Mouse (Mus musculus): ENCODE results near the gene Egfl6. TPM values are rescaled to one million over a fixed set of nuclear protein-coding genes. Genes with fewer than 3 reads are reported as not detected.

The Egfl6 gene
- 8.6 and 9.8 TPM in 2 replicates for polyA plus RNA-seq (2014; fragmentation: Nextera tagmentation; extraction: Ambion mirVana)

DNA sequence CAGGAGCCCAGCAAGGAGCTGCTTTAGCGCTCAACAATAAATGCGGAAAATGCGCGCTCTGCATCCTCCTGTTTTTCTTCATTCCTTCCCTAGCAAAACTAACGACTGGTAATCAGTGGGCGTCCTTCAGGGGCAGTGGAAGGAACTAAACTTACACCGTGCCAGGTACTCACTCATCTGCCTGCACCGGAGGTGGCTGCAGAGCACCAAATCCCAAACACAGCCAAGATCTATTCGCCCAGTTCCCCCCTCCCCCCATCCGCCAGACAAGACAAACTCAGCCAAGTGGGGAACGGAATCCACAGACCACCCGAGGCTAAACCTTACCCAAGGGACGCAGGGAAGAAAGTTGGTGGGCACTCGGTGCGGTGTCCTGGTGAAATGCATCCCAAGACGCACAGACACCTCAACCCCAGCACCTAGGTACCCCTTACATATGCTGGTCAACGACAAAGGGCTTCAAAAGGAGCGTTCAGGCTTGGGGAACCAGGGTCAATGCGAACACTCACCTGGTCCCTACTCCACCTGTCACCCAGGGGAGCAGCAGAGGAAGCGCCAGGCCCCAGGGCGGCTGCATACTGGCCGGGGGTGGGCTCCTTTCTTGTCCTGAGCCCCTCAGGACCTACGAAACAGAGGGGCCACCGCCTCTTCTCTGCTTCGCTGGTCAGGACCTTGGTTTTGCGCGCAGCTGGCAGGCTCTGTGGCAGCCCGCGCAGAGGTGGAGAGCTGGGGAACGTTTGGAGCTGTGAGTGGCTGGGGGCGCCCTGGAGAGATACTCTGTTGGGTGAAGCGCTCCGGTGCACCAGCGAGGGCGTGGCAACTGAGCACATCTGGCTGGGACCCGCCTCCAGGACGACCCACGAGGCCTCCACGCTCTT is at the start of gene Egfl6:
TSS of gene Egfl6 (minus strand) at position 774 of the 878 bp plus-strand sequence.
- peak within 1 kb of the TSS; percentile 57 for H3K4me2 ChIP-seq (ENCODE audit: low read depth)
- H3K9ac ChIP-seq (ENCODE audit: low read length), result peak within 1 kb of the TSS; percentile 37
- peaks cover 11% of the 10 kb centered on the region for H3K27me3 ChIP-seq (ENCODE audit: control insufficient read depth, insufficient read depth, low read length)
- no peaks in the 10 kb centered on the region for H3K9me3 ChIP-seq (ENCODE audit: control insufficient read depth, low read length)
- peak within 1 kb of the TSS; percentile 31 for H3K4me3 ChIP-seq (ENCODE audit: low read depth, low read length)
- no peak for ATAC-seq (ENCODE audit: insufficient read depth, low FRiP score, low TSS enrichment)
- no peaks in the 10 kb centered on the region for H3K4me1 ChIP-seq (ENCODE audit: control insufficient read depth, insufficient read depth, low read length)
- 20% methylated on average over 37 of the region's 39 CpGs for WGBS
- H3K27ac ChIP-seq (ENCODE audit: low read depth, low read length), result no peak within 1 kb of the TSS
- H3K36me3 ChIP-seq (ENCODE audit: control insufficient read depth, insufficient read depth, low read length), result no peaks in the 10 kb centered on the region
- peak; percentile 17 for DNase-seq (ENCODE audit: low spot score)

DNA sequence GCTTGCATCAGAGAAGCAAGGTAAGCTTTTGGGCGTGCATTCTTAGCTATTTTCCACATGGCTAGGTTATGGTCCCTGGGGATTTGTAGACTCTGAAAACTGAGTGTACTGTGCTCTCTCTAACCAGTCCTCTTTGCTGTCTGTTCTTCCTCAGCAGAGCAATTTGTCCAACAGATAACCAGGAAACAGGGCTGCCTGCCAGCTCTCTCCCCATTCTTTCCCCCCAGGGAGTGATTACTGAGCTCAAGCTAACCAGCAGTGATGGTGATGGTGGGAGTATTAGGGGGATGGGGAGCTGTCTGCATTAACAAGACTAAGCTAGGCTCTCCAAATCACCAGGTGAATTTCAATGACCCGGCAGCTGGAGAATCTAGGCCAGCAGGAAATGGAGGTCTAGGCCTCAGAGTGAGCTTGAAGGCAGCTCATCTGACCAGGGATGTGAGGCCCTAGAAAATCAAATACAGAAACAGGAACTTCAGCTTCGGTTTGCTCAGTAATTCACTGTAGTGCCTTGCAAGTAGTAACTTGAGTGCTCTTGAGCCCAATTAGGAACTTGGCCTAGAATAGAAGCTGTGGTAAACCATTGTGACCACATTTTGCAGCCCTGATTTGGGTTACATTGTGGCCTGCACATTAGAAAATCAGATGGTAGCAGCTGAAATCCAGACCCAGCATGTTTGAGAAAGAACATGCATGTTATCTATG is 41.5 kb upstream of the Egfl6 start:
- Histone ChIP-seq H3K4me2 (ENCODE audit: low read depth) (no peak overlapping the region), H3K27me3 (ENCODE audit: control insufficient read depth, insufficient read depth, low read length) (no peaks in the 10 kb centered on the region), H3K4me3 (ENCODE audit: low read depth, low read length) (no peak overlapping the region), H3K36me3 (ENCODE audit: control insufficient read depth, insufficient read depth, low read length) (no peaks in the 10 kb centered on the region), H3K9ac (ENCODE audit: low read length) (no peak overlapping the region), H3K4me1 (ENCODE audit: control insufficient read depth, insufficient read depth, low read length) (no peaks in the 10 kb centered on the region), H3K9me3 (ENCODE audit: control insufficient read depth, low read length) (no peaks in the 10 kb centered on the region), H3K27ac (ENCODE audit: low read depth, low read length) (no peak overlapping the region)
- DNase-seq (ENCODE audit: low spot score), result no peak
- 65% methylated on average over 3 of the region's 3 CpGs for WGBS
- ATAC-seq (ENCODE audit: insufficient read depth, low FRiP score, low TSS enrichment), result no peak

DNA sequence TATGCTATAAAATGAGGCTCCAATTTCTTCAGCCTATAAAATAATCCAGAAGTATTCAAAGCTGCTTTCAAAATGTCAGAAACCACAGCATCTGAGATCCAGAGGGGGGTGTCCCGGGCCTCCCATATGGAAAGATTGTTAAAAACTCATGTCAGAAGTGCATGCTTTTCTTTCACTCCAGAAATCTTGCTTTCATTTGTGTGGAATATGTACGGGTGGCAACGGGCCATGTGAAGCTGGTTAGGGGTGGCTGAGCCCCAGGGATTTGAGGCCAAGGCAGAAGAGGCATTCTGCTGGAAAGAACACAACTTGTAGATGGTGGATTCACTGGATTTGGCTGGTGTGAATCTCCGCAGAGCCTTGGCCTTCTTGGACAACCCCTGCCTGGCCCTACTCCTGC is 40.7 kb upstream of the Egfl6 start:
- ATAC-seq (ENCODE audit: insufficient read depth, low FRiP score, low TSS enrichment), result no peak
- Histone ChIP-seq H3K4me3 (ENCODE audit: low read depth, low read length) (no peak overlapping the region), H3K9ac (ENCODE audit: low read length) (no peak overlapping the region), H3K9me3 (ENCODE audit: control insufficient read depth, low read length) (no peaks in the 10 kb centered on the region), H3K27me3 (ENCODE audit: control insufficient read depth, insufficient read depth, low read length) (peaks cover 2% of the 10 kb centered on the region; the same call in 1 of the 2 replicates), H3K36me3 (ENCODE audit: control insufficient read depth, insufficient read depth, low read length) (no peaks in the 10 kb centered on the region), H3K27ac (ENCODE audit: low read depth, low read length) (no peak overlapping the region), H3K4me1 (ENCODE audit: control insufficient read depth, insufficient read depth, low read length) (no peaks in the 10 kb centered on the region), H3K4me2 (ENCODE audit: low read depth) (no peak overlapping the region)
- no peak for DNase-seq (ENCODE audit: low spot score)
- 86% methylated on average over 4 of the region's 4 CpGs for WGBS

DNA sequence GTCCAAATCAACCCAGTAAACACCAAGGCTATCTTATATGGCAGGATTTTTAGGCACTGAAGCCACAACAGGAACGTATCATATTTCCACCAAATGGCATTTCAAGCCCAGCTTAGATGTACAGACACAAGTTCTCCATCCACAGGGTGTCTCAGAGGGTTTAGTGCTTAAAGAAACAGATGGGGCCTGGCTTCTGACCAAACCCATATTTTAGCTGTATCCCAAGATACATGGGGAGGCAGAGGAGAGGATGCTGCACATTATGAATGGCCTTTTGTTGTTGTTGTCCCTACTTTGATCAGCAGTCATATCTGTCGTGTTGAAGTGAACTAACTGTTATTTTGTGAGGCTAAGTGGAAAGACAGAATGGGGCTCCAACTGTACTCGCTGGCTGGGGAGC is 37.7 kb upstream of the Egfl6 start:
- Histone ChIP-seq H3K4me1 (ENCODE audit: control insufficient read depth, insufficient read depth, low read length) (no peaks in the 10 kb centered on the region), H3K4me2 (ENCODE audit: low read depth) (no peak overlapping the region), H3K9ac (ENCODE audit: low read length) (no peak overlapping the region), H3K27ac (ENCODE audit: low read depth, low read length) (no peak overlapping the region), H3K27me3 (ENCODE audit: control insufficient read depth, insufficient read depth, low read length) (peaks cover 5% of the 10 kb centered on the region; the same call in 1 of the 2 replicates), H3K36me3 (ENCODE audit: control insufficient read depth, insufficient read depth, low read length) (no peaks in the 10 kb centered on the region), H3K9me3 (ENCODE audit: control insufficient read depth, low read length) (no peaks in the 10 kb centered on the region), H3K4me3 (ENCODE audit: low read depth, low read length) (no peak overlapping the region)
- 70% methylated on average over 3 of the region's 3 CpGs for WGBS
- ATAC-seq (ENCODE audit: insufficient read depth, low FRiP score, low TSS enrichment), result no peak
- no peak for DNase-seq (ENCODE audit: low spot score)

DNA sequence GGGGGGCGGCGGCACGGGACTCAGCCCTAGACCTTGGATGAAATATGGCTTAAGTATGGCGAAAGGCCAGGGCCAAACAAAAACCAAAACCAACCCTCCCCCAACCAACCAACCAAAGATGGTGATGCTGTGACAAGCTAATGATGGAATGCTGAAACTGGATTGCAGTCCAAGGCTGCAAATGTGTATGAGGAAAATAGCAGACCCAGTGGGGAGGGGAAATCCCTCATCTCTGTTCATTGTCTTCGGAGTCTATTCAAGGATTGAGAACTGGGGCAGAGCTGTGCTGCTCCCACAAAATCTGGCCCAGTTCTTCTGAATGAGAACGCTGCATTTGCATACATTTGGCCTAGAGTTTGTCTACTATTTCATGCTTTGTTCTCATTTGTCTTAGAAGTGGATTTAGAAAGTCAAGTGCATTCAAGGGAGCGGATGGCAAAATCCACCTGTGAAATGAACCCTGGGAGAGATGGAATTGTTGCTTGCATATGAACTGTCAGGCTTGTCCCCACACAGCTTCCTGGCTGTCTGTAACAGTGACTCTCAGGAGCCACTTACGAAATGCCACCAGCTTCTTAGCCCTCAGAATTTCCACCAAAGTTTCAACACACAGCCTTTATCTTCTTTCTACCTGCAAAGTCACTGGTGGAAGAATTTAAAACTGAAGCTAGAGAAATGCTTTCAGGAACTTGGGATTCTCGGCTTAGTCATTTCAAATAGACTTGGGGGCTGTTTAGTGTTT is 36.2 kb upstream of the Egfl6 start:
- Histone ChIP-seq H3K4me3 (ENCODE audit: low read depth, low read length) (no peak overlapping the region), H3K9ac (ENCODE audit: low read length) (no peak overlapping the region), H3K4me1 (ENCODE audit: control insufficient read depth, insufficient read depth, low read length) (no peaks in the 10 kb centered on the region), H3K4me2 (ENCODE audit: low read depth) (no peak overlapping the region), H3K9me3 (ENCODE audit: control insufficient read depth, low read length) (no peaks in the 10 kb centered on the region), H3K36me3 (ENCODE audit: control insufficient read depth, insufficient read depth, low read length) (no peaks in the 10 kb centered on the region), H3K27me3 (ENCODE audit: control insufficient read depth, insufficient read depth, low read length) (peaks cover 5% of the 10 kb centered on the region; the same call in 1 of the 2 replicates), H3K27ac (ENCODE audit: low read depth, low read length) (0 out of 2 replicates have a peak overlapping the region, but pooled peaks have one; percentile 39)
- DNase-seq (ENCODE audit: low spot score) (no peak), ATAC-seq (ENCODE audit: insufficient read depth, low FRiP score, low TSS enrichment) (peak; percentile 71)
- 57% methylated on average over 9 of the region's 9 CpGs for WGBS

DNA sequence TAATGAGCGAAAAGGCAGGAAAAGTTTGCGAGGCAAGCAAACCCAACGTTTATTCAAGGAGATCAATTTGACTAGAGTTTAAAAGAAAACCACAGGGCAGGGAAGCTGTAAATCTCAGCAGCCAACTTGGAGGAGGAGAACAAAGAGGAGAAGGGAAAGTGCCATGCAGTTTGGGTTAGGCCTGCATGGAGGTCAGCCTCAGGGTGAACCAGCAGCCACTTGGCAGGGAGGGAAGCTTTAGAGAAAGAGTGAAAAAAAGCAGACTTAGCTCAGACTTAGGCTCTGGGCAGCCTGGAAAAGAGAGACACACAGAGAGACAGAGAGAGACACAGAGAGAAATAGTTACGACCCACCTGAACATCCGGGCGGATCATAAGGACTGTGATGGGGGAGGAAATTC is 35.4 kb upstream of the Egfl6 start:
- ATAC-seq (ENCODE audit: insufficient read depth, low FRiP score, low TSS enrichment) (peak; percentile 58; the same call in 1 of the 2 replicates), DNase-seq (ENCODE audit: low spot score) (no peak)
- 60% methylated on average over 6 of the region's 6 CpGs for WGBS
- H3K4me1 ChIP-seq (ENCODE audit: control insufficient read depth, insufficient read depth, low read length), result no peaks in the 10 kb centered on the region
- H3K27me3 ChIP-seq (ENCODE audit: control insufficient read depth, insufficient read depth, low read length), result peaks cover 5% of the 10 kb centered on the region; the same call in 1 of the 2 replicates
- H3K9me3 ChIP-seq (ENCODE audit: control insufficient read depth, low read length), result no peaks in the 10 kb centered on the region
- H3K36me3 ChIP-seq (ENCODE audit: control insufficient read depth, insufficient read depth, low read length), result no peaks in the 10 kb centered on the region
- H3K27ac ChIP-seq (ENCODE audit: low read depth, low read length), result peak overlapping the region; percentile 27; the same call in 1 of the 2 replicates
- H3K9ac ChIP-seq (ENCODE audit: low read length), result no peak overlapping the region
- H3K4me3 ChIP-seq (ENCODE audit: low read depth, low read length), result no peak overlapping the region
- H3K4me2 ChIP-seq (ENCODE audit: low read depth), result no peak overlapping the region

DNA sequence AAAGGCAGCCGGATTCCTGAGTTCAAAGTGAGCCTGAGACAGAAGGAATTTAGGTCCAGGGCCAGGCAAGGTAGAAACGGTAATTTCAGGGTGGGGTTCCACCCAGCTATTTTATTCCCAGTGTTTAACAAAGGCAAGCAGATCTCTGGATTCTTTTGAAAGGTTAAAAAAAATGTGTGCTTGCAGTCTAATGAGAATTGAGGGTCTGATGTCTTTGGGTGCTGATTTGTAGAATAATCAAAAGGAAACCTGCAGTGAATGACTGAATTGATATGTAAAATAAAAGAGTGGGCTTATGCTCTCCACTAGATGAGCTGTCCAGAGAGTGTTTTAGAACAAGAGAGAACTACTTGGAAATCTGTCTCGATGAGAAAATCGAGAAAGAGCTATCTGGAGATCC is 33.6 kb upstream of the Egfl6 start:
- 90% methylated on average over 4 of the region's 4 CpGs for WGBS
- ATAC-seq (ENCODE audit: insufficient read depth, low FRiP score, low TSS enrichment), result no peak

DNA sequence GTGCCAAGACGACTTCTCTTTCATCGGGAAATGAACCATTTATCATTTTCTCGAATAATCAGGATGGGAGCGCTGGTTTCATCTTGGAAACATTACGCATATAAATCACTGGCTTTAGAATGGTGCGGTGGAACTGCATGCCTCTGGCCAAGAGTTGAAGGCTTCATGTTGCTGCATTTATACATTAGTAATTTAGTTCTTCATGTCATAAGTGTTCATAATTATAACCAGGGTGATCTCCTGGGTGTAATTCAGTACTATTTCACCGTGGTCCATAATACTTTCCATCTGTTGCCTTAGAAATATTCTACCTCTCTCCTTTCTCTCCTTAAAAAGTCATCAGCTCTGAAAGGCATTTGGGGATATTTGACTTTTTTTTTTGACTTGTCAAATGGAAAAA is 29.7 kb upstream of the Egfl6 start:
- Histone ChIP-seq H3K27me3 (ENCODE audit: control insufficient read depth, insufficient read depth, low read length) (0 out of 2 replicates have a peak, but pooled peaks cover 6% of the 10 kb centered on the region), H3K4me2 (ENCODE audit: low read depth) (no peak overlapping the region), H3K4me1 (ENCODE audit: control insufficient read depth, insufficient read depth, low read length) (no peaks in the 10 kb centered on the region), H3K9ac (ENCODE audit: low read length) (no peak overlapping the region), H3K4me3 (ENCODE audit: low read depth, low read length) (no peak overlapping the region), H3K9me3 (ENCODE audit: control insufficient read depth, low read length) (no peaks in the 10 kb centered on the region), H3K27ac (ENCODE audit: low read depth, low read length) (no peak overlapping the region), H3K36me3 (ENCODE audit: control insufficient read depth, insufficient read depth, low read length) (no peaks in the 10 kb centered on the region)
- no peak for ATAC-seq (ENCODE audit: insufficient read depth, low FRiP score, low TSS enrichment)
- 61% methylated on average over 7 of the region's 7 CpGs for WGBS
- DNase-seq (ENCODE audit: low spot score), result no peak

More for the DNA sequence above, 33.6 kb upstream of the Egfl6 start:
- no peak overlapping the region for H3K27ac ChIP-seq (ENCODE audit: low read depth, low read length)
- no peak overlapping the region for H3K4me3 ChIP-seq (ENCODE audit: low read depth, low read length)
- no peaks in the 10 kb centered on the region for H3K4me1 ChIP-seq (ENCODE audit: control insufficient read depth, insufficient read depth, low read length)
- no peaks in the 10 kb centered on the region for H3K9me3 ChIP-seq (ENCODE audit: control insufficient read depth, low read length)
- no peak for DNase-seq (ENCODE audit: low spot score)
- no peaks in the 10 kb centered on the region for H3K36me3 ChIP-seq (ENCODE audit: control insufficient read depth, insufficient read depth, low read length)
- no peak overlapping the region for H3K9ac ChIP-seq (ENCODE audit: low read length)
- H3K4me2 ChIP-seq (ENCODE audit: low read depth), result no peak overlapping the region
- H3K27me3 ChIP-seq (ENCODE audit: control insufficient read depth, insufficient read depth, low read length), result peaks cover 8% of the 10 kb centered on the region; the same call in 1 of the 2 replicates

Measured in neural tube, embryonic 11.5 days (tissue).